Mouse (Mus musculus): ENCODE results near the gene Tmc8. TPM values are rescaled to one million over a fixed set of nuclear protein-coding genes. Genes with fewer than 3 reads are reported as not detected.
A peak's percentile ranks its signal among the peaks of the same experiment; 100 is the strongest.

Tmc8 gene
- polyA plus RNA-seq, 1 experiment: 0.29 TPM

GRCm38 (mm10) chr11:117764319-117764718 lies 17.6 kb upstream of the Tmc8 start:
- no peak for DNase-seq
- H3K4me3 ChIP-seq (replicated peaks; ENCODE audit: insufficient read depth, low read depth, low read length): no peak overlapping the region
- H3K4me1 ChIP-seq (ENCODE audit: control insufficient read depth, insufficient read depth, low read length): peaks cover 9% of the 10 kb centered on the region
- no peaks in the 10 kb centered on the region for H3K27me3 ChIP-seq (ENCODE audit: control insufficient read depth, insufficient read depth, low read length)
- no peak overlapping the region for H3K27ac ChIP-seq (ENCODE audit: insufficient read depth, low read length)
- TF ChIP-seq POLR2A (IDR thresholded peaks at IDR 0.05; ENCODE audit: borderline replicate concordance, insufficient read depth, low read length): no peak
- no peak for TF ChIP-seq CTCF (IDR thresholded peaks at IDR 0.05; ENCODE audit: borderline replicate concordance, insufficient read depth, low read depth, low read length)
- WGBS: 75% methylated on average over 9 of the region's 9 CpGs

GRCm38 (mm10) chr11:117765361-117765760 lies 16.5 kb upstream of the Tmc8 start:
- Histone ChIP-seq H3K4me1 (ENCODE audit: control insufficient read depth, insufficient read depth, low read length) (peaks cover under 1% of the 10 kb centered on the region; the same call in 1 of the 2 replicates), H3K27ac (ENCODE audit: insufficient read depth, low read length) (no peak overlapping the region), H3K4me3 (replicated peaks; ENCODE audit: insufficient read depth, low read depth, low read length) (no peak overlapping the region), H3K27me3 (ENCODE audit: control insufficient read depth, insufficient read depth, low read length) (no peaks in the 10 kb centered on the region)
- no peak for DNase-seq
- TF ChIP-seq POLR2A (IDR thresholded peaks at IDR 0.05; ENCODE audit: borderline replicate concordance, insufficient read depth, low read length) (no peak), CTCF (IDR thresholded peaks at IDR 0.05; ENCODE audit: borderline replicate concordance, insufficient read depth, low read depth, low read length) (no peak)
- WGBS: 82% methylated on average over 5 of the region's 5 CpGs

GRCm38 (mm10) chr11:117766275-117766674 lies 15.6 kb upstream of the Tmc8 start:
- 87% methylated on average over 3 of the region's 3 CpGs for WGBS
- Histone ChIP-seq H3K4me3 (replicated peaks; ENCODE audit: insufficient read depth, low read depth, low read length) (no peak overlapping the region), H3K27ac (ENCODE audit: insufficient read depth, low read length) (no peak overlapping the region), H3K27me3 (ENCODE audit: control insufficient read depth, insufficient read depth, low read length) (no peaks in the 10 kb centered on the region), H3K4me1 (ENCODE audit: control insufficient read depth, insufficient read depth, low read length) (no peaks in the 10 kb centered on the region; the same call in 1 of the 2 replicates)
- TF ChIP-seq POLR2A (IDR thresholded peaks at IDR 0.05; ENCODE audit: borderline replicate concordance, insufficient read depth, low read length): no peak
- no peak for TF ChIP-seq CTCF (IDR thresholded peaks at IDR 0.05; ENCODE audit: borderline replicate concordance, insufficient read depth, low read depth, low read length)
- no peak for DNase-seq

GRCm38 (mm10) chr11:117768725-117769682 lies 12.9 kb upstream of the Tmc8 start:
- WGBS: 36% methylated on average over 20 of the region's 20 CpGs
- H3K27ac ChIP-seq (ENCODE audit: insufficient read depth, low read length): no peak overlapping the region
- no peaks in the 10 kb centered on the region; the same call in 1 of the 2 replicates for H3K4me1 ChIP-seq (ENCODE audit: control insufficient read depth, insufficient read depth, low read length)
- H3K4me3 ChIP-seq (replicated peaks; ENCODE audit: insufficient read depth, low read depth, low read length): no peak overlapping the region
- peak in 1 of 2 experiments; percentile 47 for DNase-seq
- H3K27me3 ChIP-seq (ENCODE audit: control insufficient read depth, insufficient read depth, low read length): no peaks in the 10 kb centered on the region
- TF ChIP-seq CTCF (IDR thresholded peaks at IDR 0.05; ENCODE audit: borderline replicate concordance, insufficient read depth, low read depth, low read length) (no peak), POLR2A (IDR thresholded peaks at IDR 0.05; ENCODE audit: borderline replicate concordance, insufficient read depth, low read length) (no peak)

GRCm38 (mm10) chr11:117769683-117770047 lies 12.2 kb upstream of the Tmc8 start:
- no peak for TF ChIP-seq POLR2A (IDR thresholded peaks at IDR 0.05; ENCODE audit: borderline replicate concordance, insufficient read depth, low read length)
- no peak for TF ChIP-seq CTCF (IDR thresholded peaks at IDR 0.05; ENCODE audit: borderline replicate concordance, insufficient read depth, low read depth, low read length)
- Histone ChIP-seq H3K4me1 (ENCODE audit: control insufficient read depth, insufficient read depth, low read length) (no peaks in the 10 kb centered on the region; the same call in 1 of the 2 replicates), H3K27me3 (ENCODE audit: control insufficient read depth, insufficient read depth, low read length) (no peaks in the 10 kb centered on the region), H3K27ac (ENCODE audit: insufficient read depth, low read length) (no peak overlapping the region), H3K4me3 (replicated peaks; ENCODE audit: insufficient read depth, low read depth, low read length) (no peak overlapping the region)
- no peak for DNase-seq
- 10% methylated on average over 7 of the region's 7 CpGs for WGBS

DNA sequence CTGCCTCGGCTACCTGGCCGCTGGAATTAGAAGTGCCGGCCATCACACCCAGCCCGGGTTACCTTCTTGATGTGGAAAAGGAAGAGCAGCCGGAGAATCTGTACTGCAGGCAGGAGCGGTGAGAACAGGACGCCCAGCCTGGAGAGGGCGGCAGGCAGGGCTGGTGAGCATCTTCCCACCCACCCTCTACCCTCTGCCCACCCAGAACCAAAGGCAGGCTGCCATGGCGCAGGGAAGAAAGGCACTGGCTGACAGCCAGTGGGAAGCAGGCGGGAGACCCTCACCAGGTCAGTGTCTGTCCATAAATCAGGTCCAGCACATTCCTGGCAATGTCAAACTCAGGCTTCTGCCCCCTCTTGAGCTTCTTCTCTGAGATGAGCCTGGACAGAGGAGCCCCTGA lies 11.5 kb upstream of the Tmc8 start:
- no peak for DNase-seq
- H3K27me3 ChIP-seq (ENCODE audit: control insufficient read depth, insufficient read depth, low read length): no peaks in the 10 kb centered on the region
- 47% methylated on average over 10 of the region's 10 CpGs for WGBS
- H3K4me3 ChIP-seq (replicated peaks; ENCODE audit: insufficient read depth, low read depth, low read length): no peak overlapping the region
- TF ChIP-seq CTCF (IDR thresholded peaks at IDR 0.05; ENCODE audit: borderline replicate concordance, insufficient read depth, low read depth, low read length) (no peak), POLR2A (IDR thresholded peaks at IDR 0.05; ENCODE audit: borderline replicate concordance, insufficient read depth, low read length) (no peak)
- H3K27ac ChIP-seq (ENCODE audit: insufficient read depth, low read length): no peak overlapping the region
- no peaks in the 10 kb centered on the region; the same call in 1 of the 2 replicates for H3K4me1 ChIP-seq (ENCODE audit: control insufficient read depth, insufficient read depth, low read length)

GRCm38 (mm10) chr11:117772352-117772751 lies 9.5 kb upstream of the Tmc8 start:
- TF ChIP-seq CTCF (IDR thresholded peaks at IDR 0.05; ENCODE audit: borderline replicate concordance, insufficient read depth, low read depth, low read length): no peak
- 95% methylated on average over 7 of the region's 7 CpGs for WGBS
- Histone ChIP-seq H3K4me1 (ENCODE audit: control insufficient read depth, insufficient read depth, low read length) (no peaks in the 10 kb centered on the region; the same call in 1 of the 2 replicates), H3K27me3 (ENCODE audit: control insufficient read depth, insufficient read depth, low read length) (no peaks in the 10 kb centered on the region), H3K27ac (ENCODE audit: insufficient read depth, low read length) (no peak overlapping the region), H3K4me3 (replicated peaks; ENCODE audit: insufficient read depth, low read depth, low read length) (no peak overlapping the region)
- no peak for DNase-seq

- Histone ChIP-seq H3K4me1 (ENCODE audit: control insufficient read depth, insufficient read depth, low read length) (peaks cover 3% of the 10 kb centered on the region; the same call in 1 of the 2 replicates), H3K4me3 (replicated peaks; ENCODE audit: insufficient read depth, low read depth, low read length) (no peak overlapping the region), H3K27me3 (ENCODE audit: control insufficient read depth, insufficient read depth, low read length) (peaks cover 2% of the 10 kb centered on the region; the same call in 1 of the 2 replicates), H3K27ac (ENCODE audit: insufficient read depth, low read length) (no peak overlapping the region)
- DNase-seq: no peak
- TF ChIP-seq POLR2A (IDR thresholded peaks at IDR 0.05; ENCODE audit: borderline replicate concordance, insufficient read depth, low read length): no peak
- no peak for TF ChIP-seq CTCF (IDR thresholded peaks at IDR 0.05; ENCODE audit: borderline replicate concordance, insufficient read depth, low read depth, low read length)
- WGBS: 66% methylated on average over 10 of the region's 10 CpGs
Observed at GRCm38 (mm10) chr11:117774925-117775324, 7.0 kb upstream of the Tmc8 start.

Measured in cerebellum, adult 2 months (tissue).